Mouse (Mus musculus): Measurements from ENCODE around the gene Dusp23. TPM values are rescaled to one million over a fixed set of nuclear protein-coding genes. Genes with fewer than 3 reads are reported as not detected.

Dusp23 gene
- total and polyA plus RNA-seq, 3 experiments, result not detected

- no peak for ATAC-seq (ENCODE audit: extremely low read depth, insufficient number of reproducible peaks, low FRiP score, poor library complexity, severe bottlenecking)
- no peak overlapping the region for H3K4me3 ChIP-seq (ENCODE audit: low read depth, low read length)
These were observed 47.7 kb downstream of the Dusp23 start for GRCm38 (mm10) chr1:172585026-172585425.

GRCm38 (mm10) chr1:172584271-172584670 lies 48.5 kb downstream of the Dusp23 start:
- H3K27me3 ChIP-seq (ENCODE audit: insufficient read depth, low read length), result no peaks in the 10 kb centered on the region

More at GRCm38 (mm10) chr1:172585026-172585425, 47.7 kb downstream of the Dusp23 start:
- Histone ChIP-seq H3K9me3 (replicated peaks) (peaks cover 31% of the 10 kb centered on the region), H3K27me3 (ENCODE audit: insufficient read depth, low read length) (no peaks in the 10 kb centered on the region), H3K4me1 (ENCODE audit: insufficient read depth, low read depth, low read length) (no peaks in the 10 kb centered on the region), H3K36me3 (replicated peaks) (no peaks in the 10 kb centered on the region)
- no peak for TF ChIP-seq GATA1 (IDR thresholded peaks at IDR 0.05; ENCODE audit: borderline replicate concordance, low read length)
- no peak for TF ChIP-seq POLR2AphosphoS5 (IDR thresholded peaks at IDR 0.05; ENCODE audit: insufficient replicate concordance, low read depth, low read length)
- TF ChIP-seq GATA2 (IDR thresholded peaks at IDR 0.05; ENCODE audit: borderline replicate concordance, low read depth, low read length), result no peak
- TF ChIP-seq TAL1 (conservative IDR thresholded peaks at IDR 0.05; ENCODE audit: low read depth, low read length), result no peak
- TF ChIP-seq CTCF (IDR thresholded peaks at IDR 0.05; ENCODE audit: low read depth, low read length), result no peak
- no peak for DNase-seq (ENCODE audit: low spot score)

GRCm38 (mm10) chr1:172582436-172582835 lies 50.3 kb downstream of the Dusp23 start:
- no peaks in the 10 kb centered on the region for H3K27me3 ChIP-seq (ENCODE audit: insufficient read depth, low read length)
- TF ChIP-seq TAL1 (conservative IDR thresholded peaks at IDR 0.05; ENCODE audit: low read depth, low read length) (no peak), GATA1 (IDR thresholded peaks at IDR 0.05; ENCODE audit: borderline replicate concordance, low read length) (no peak), GATA2 (IDR thresholded peaks at IDR 0.05; ENCODE audit: borderline replicate concordance, low read depth, low read length) (no peak), CTCF (IDR thresholded peaks at IDR 0.05; ENCODE audit: low read depth, low read length) (no peak), POLR2AphosphoS5 (IDR thresholded peaks at IDR 0.05; ENCODE audit: insufficient replicate concordance, low read depth, low read length) (no peak)
- no peaks in the 10 kb centered on the region for H3K36me3 ChIP-seq (replicated peaks)
- H3K4me1 ChIP-seq (ENCODE audit: insufficient read depth, low read depth, low read length), result no peaks in the 10 kb centered on the region
- peaks cover 22% of the 10 kb centered on the region for H3K9me3 ChIP-seq (replicated peaks)
- DNase-seq (ENCODE audit: low spot score), result no peak
- no peak for ATAC-seq (ENCODE audit: extremely low read depth, insufficient number of reproducible peaks, low FRiP score, poor library complexity, severe bottlenecking)
- H3K4me3 ChIP-seq (ENCODE audit: low read depth, low read length), result no peak overlapping the region

More at GRCm38 (mm10) chr1:172584271-172584670, 48.5 kb downstream of the Dusp23 start:
- Histone ChIP-seq H3K4me1 (ENCODE audit: insufficient read depth, low read depth, low read length) (no peaks in the 10 kb centered on the region), H3K9me3 (replicated peaks) (peaks cover 27% of the 10 kb centered on the region), H3K4me3 (ENCODE audit: low read depth, low read length) (no peak overlapping the region), H3K36me3 (replicated peaks) (no peaks in the 10 kb centered on the region)
- ATAC-seq (ENCODE audit: extremely low read depth, insufficient number of reproducible peaks, low FRiP score, poor library complexity, severe bottlenecking) (no peak), DNase-seq (ENCODE audit: low spot score) (no peak)
- TF ChIP-seq TAL1 (conservative IDR thresholded peaks at IDR 0.05; ENCODE audit: low read depth, low read length), result no peak
- no peak for TF ChIP-seq GATA1 (IDR thresholded peaks at IDR 0.05; ENCODE audit: borderline replicate concordance, low read length)
- TF ChIP-seq GATA2 (IDR thresholded peaks at IDR 0.05; ENCODE audit: borderline replicate concordance, low read depth, low read length), result no peak
- TF ChIP-seq CTCF (IDR thresholded peaks at IDR 0.05; ENCODE audit: low read depth, low read length), result no peak
- TF ChIP-seq POLR2AphosphoS5 (IDR thresholded peaks at IDR 0.05; ENCODE audit: insufficient replicate concordance, low read depth, low read length), result no peak

Other genes with a start within 250 kb of the Dusp23 start
- not detected in 2 replicates for gene Slamf9, start 157.6 kb downstream of the Dusp23 start, total RNA-seq (2014; fragmentation: Nextera tagmentation)
- not detected in 2 replicates for gene Slamf9, start 157.6 kb downstream of the Dusp23 start, total RNA-seq (2017)
- not detected in 2 replicates for gene Slamf9, start 157.6 kb downstream of the Dusp23 start, polyA plus RNA-seq (2012)
- not detected in 2 replicates for gene Igsf9, start 151.2 kb downstream of the Dusp23 start, total RNA-seq (2014; fragmentation: Nextera tagmentation)
- gene Igsf9, start 151.2 kb downstream of the Dusp23 start, total RNA-seq (2017), result 0.12 and 0.38 TPM in 2 replicates
- not detected in 2 replicates for gene Igsf9, start 151.2 kb downstream of the Dusp23 start, polyA plus RNA-seq (2012)
- 1,068 and 1,186 TPM in 2 replicates for gene Tagln2, start 132.9 kb downstream of the Dusp23 start, total RNA-seq (2014; fragmentation: Nextera tagmentation)
- gene Tagln2, start 132.9 kb downstream of the Dusp23 start, total RNA-seq (2017), result 618 and 679 TPM in 2 replicates
- 1,022 and 1,501 TPM in 2 replicates for gene Tagln2, start 132.9 kb downstream of the Dusp23 start, polyA plus RNA-seq (2012)
- gene Cfap45, start 112.2 kb downstream of the Dusp23 start, total RNA-seq (2014; fragmentation: Nextera tagmentation), result 4.6 TPM in 1 of 2 replicates, not detected in the other
- 0.12 and 0.33 TPM in 2 replicates for gene Cfap45, start 112.2 kb downstream of the Dusp23 start, total RNA-seq (2017)
- gene Cfap45, start 112.2 kb downstream of the Dusp23 start, polyA plus RNA-seq (2012), result not detected in 2 replicates
- not detected in 2 replicates for gene Vsig8, start 77.0 kb downstream of the Dusp23 start, total RNA-seq (2014; fragmentation: Nextera tagmentation)
- not detected in 2 replicates for gene Vsig8, start 77.0 kb downstream of the Dusp23 start, total RNA-seq (2017)
- gene Vsig8, start 77.0 kb downstream of the Dusp23 start, polyA plus RNA-seq (2012), result not detected in 2 replicates
- not detected in 2 replicates for gene Slamf8, start 42.4 kb downstream of the Dusp23 start, total RNA-seq (2014; fragmentation: Nextera tagmentation)
- 0.16 TPM in 1 of 2 replicates, not detected in the other for gene Slamf8, start 42.4 kb downstream of the Dusp23 start, total RNA-seq (2017)
- not detected in 2 replicates for gene Slamf8, start 42.4 kb downstream of the Dusp23 start, polyA plus RNA-seq (2012)
- gene Fcrl6, start 30.4 kb downstream of the Dusp23 start, total RNA-seq (2014; fragmentation: Nextera tagmentation), result not detected in 2 replicates
- not detected in 2 replicates for gene Fcrl6, start 30.4 kb downstream of the Dusp23 start, total RNA-seq (2017)
- gene Fcrl6, start 30.4 kb downstream of the Dusp23 start, polyA plus RNA-seq (2012), result not detected in 2 replicates
- gene Crp, start 65.1 kb upstream of the Dusp23 start, total RNA-seq (2014; fragmentation: Nextera tagmentation), result not detected in 2 replicates
- gene Crp, start 65.1 kb upstream of the Dusp23 start, total RNA-seq (2017), result 0.16 and 0.17 TPM in 2 replicates
- not detected in 2 replicates for gene Crp, start 65.1 kb upstream of the Dusp23 start, polyA plus RNA-seq (2012)